Mouse (Mus musculus): ENCODE data around the gene Tiprl. TPM values are rescaled to one million over a fixed set of nuclear protein-coding genes. Genes with fewer than 3 reads are reported as not detected.

Tiprl gene
- polyA plus RNA-seq, 1 experiment from 2014 or later: 70.3 TPM

DNA sequence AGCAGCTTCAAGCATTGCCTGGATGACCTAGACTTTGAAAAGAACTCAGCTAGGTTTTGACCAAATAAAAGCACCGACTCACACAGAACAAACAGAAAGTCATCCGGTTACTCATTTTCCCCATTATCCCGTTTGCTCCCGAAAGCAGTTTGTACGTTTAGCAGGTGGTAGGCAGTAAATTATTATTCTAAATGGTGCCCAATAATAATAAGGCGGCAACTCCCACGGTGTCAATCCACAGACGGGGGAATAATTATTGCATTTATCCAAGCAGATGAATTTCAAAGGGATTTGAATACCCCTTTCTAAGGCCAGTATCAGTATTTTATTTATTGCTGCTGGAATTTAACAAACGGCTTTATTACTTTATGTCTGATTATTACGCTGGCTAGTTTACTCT, 43.9 kb upstream of the Tiprl start:
- TF ChIP-seq EP300 (IDR thresholded peaks at IDR 0.05): no peak
- no peak for TF ChIP-seq CTCF (IDR thresholded peaks at IDR 0.05)
- Histone ChIP-seq H3K9me3 (ENCODE audit: low read length) (no peaks in the 10 kb centered on the region), H3K27me3 (replicated peaks; ENCODE audit: insufficient read depth, low read length) (no peaks in the 10 kb centered on the region), H3K4me2 (replicated peaks; ENCODE audit: low read depth, low read length) (peak overlapping the region; percentile 95; the same call in 1 of the 2 replicates), H3K36me3 (ENCODE audit: insufficient read depth, low read length) (no peaks in the 10 kb centered on the region), H3K4me1 (ENCODE audit: insufficient read depth, low read depth, low read length) (peaks cover 8% of the 10 kb centered on the region; the same call in 1 of the 2 replicates), H3K9ac (replicated peaks; ENCODE audit: low read depth) (no peak overlapping the region), H3K27ac (ENCODE audit: low read length) (no peak overlapping the region), H3K4me3 (ENCODE audit: low read depth, low read length) (0 out of 2 replicates have a peak overlapping the region, but pooled peaks have one; percentile 56)
- no peak for DNase-seq (ENCODE audit: low spot score)
- no peak for ATAC-seq
- WGBS: 46% methylated on average over 10 of the region's 10 CpGs

DNA sequence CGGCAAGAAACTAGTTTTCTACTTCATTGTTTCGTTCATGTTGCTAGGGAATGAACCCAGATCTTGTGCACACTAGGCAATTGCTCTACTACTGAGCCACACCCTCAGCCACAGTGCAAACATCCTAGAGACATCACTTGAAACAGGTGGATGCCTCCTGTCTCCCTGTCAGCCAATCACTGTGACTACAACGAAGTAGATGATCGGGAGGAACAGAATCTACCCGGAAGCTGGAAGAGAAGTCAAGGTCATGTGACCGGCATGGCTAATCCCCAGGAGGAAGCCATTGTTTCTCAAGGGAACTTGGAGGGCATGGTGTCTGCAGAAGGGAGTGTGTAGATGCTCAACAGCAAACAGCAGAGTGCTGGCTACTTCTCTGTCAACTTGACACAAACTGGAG, 38.1 kb upstream of the Tiprl start:
- H3K9me3 ChIP-seq (ENCODE audit: low read length): no peaks in the 10 kb centered on the region
- no peak overlapping the region for H3K27ac ChIP-seq (ENCODE audit: low read length)
- ATAC-seq: no peak
- TF ChIP-seq CTCF (IDR thresholded peaks at IDR 0.05) (no peak), EP300 (IDR thresholded peaks at IDR 0.05) (no peak)
- no peak overlapping the region for H3K4me3 ChIP-seq (ENCODE audit: low read depth, low read length)
- 65% methylated on average over 6 of the region's 6 CpGs for WGBS
- no peak overlapping the region for H3K4me2 ChIP-seq (replicated peaks; ENCODE audit: low read depth, low read length)
- no peaks in the 10 kb centered on the region for H3K4me1 ChIP-seq (ENCODE audit: insufficient read depth, low read depth, low read length)
- H3K27me3 ChIP-seq (replicated peaks; ENCODE audit: insufficient read depth, low read length): no peaks in the 10 kb centered on the region
- no peak for DNase-seq (ENCODE audit: low spot score)
- no peaks in the 10 kb centered on the region for H3K36me3 ChIP-seq (ENCODE audit: insufficient read depth, low read length)
- no peak overlapping the region for H3K9ac ChIP-seq (replicated peaks; ENCODE audit: low read depth)

DNA sequence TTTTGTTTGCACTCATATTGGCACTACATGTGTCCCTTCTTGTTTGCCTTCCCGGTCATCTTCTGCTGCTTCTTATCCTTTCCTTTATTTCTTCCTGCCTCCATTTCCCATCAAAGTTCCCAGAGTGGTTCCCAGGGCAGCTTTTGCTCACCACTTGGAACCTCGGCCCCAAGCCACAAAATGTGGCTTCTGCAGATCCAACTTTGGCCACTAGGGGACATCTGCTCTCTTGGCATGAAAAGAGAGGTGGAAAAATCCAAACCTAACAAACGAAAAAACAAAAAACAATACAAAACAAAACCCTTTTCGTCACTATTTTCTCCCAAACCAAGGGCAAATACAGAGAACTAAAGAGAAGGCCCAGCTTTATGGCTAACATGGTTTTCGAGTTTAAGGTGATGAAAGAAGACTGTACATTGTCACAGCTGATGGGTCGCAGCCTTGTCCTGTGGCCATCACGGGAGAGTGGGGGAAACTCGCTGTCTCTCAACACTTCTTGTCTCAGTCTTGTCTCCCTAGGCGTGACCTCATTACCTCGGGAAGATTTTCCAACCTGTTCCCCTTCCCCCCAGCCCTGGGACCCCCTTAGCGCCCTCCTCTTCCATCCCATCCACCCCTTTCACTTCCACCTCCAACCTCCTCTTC, 15.4 kb upstream of the Tiprl start:
- no peak for ATAC-seq
- peak; percentile 69 for DNase-seq (ENCODE audit: low spot score)
- TF ChIP-seq CTCF (IDR thresholded peaks at IDR 0.05) (peak; percentile 88), EP300 (IDR thresholded peaks at IDR 0.05) (no peak)
- Histone ChIP-seq H3K4me2 (replicated peaks; ENCODE audit: low read depth, low read length) (0 out of 2 replicates have a peak overlapping the region, but pooled peaks have one; percentile 14), H3K27me3 (replicated peaks; ENCODE audit: insufficient read depth, low read length) (no peaks in the 10 kb centered on the region), H3K9me3 (ENCODE audit: low read length) (no peaks in the 10 kb centered on the region), H3K4me1 (ENCODE audit: insufficient read depth, low read depth, low read length) (no peaks in the 10 kb centered on the region; the same call in 1 of the 2 replicates), H3K27ac (ENCODE audit: low read length) (no peak overlapping the region), H3K9ac (replicated peaks; ENCODE audit: low read depth) (no peak overlapping the region), H3K36me3 (ENCODE audit: insufficient read depth, low read length) (no peaks in the 10 kb centered on the region), H3K4me3 (ENCODE audit: low read depth, low read length) (no peak overlapping the region)
- 46% methylated on average over 11 of the region's 11 CpGs for WGBS

DNA sequence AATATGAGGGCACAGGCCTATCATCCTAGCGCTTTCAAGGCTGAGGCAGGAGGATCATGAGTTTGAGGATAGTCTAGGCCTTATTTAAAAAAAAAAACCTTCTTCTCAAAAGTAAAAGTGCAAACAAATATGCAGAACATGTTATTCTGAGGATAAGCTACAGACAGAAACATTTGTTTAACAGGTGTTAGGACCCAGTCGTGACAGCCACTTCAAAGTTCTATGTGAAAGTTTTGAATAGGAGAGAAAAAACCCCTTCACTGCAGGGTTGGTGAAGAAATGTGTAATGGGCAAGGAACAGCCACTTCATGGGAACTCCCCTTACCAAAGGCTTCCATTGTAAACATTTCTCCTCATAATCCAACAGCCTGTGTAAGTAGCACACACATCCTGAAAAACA, 13.8 kb upstream of the Tiprl start:
- 75% methylated on average over 2 of the region's 2 CpGs for WGBS
- Histone ChIP-seq H3K4me1 (ENCODE audit: insufficient read depth, low read depth, low read length) (no peaks in the 10 kb centered on the region; the same call in 1 of the 2 replicates), H3K36me3 (ENCODE audit: insufficient read depth, low read length) (no peaks in the 10 kb centered on the region), H3K27ac (ENCODE audit: low read length) (no peak overlapping the region), H3K27me3 (replicated peaks; ENCODE audit: insufficient read depth, low read length) (no peaks in the 10 kb centered on the region), H3K4me2 (replicated peaks; ENCODE audit: low read depth, low read length) (no peak overlapping the region), H3K9me3 (ENCODE audit: low read length) (no peaks in the 10 kb centered on the region), H3K4me3 (ENCODE audit: low read depth, low read length) (no peak overlapping the region), H3K9ac (replicated peaks; ENCODE audit: low read depth) (no peak overlapping the region)
- ATAC-seq (no peak), DNase-seq (ENCODE audit: low spot score) (no peak)
- TF ChIP-seq EP300 (IDR thresholded peaks at IDR 0.05): no peak
- TF ChIP-seq CTCF (IDR thresholded peaks at IDR 0.05): no peak

DNA sequence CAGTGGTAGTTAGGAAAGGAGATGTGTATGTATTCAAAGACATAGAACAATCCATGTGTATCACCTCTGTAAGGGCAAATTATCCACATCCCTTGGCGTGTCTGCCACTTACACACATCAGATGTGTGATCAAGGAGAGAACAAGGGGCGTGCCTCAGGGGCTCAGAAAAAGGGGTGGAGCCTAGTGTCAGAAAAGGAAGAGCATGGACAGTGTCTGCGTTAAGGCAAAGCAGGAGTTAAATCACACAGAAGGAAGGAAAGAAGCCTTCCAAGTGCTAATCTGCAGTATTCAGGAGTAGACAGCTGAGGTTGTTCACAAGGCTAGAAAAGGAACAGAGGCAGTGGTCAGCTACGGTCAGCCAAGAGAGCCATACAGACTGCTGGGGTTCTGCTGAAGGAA, 12.0 kb upstream of the Tiprl start:
- Histone ChIP-seq H3K9me3 (ENCODE audit: low read length) (no peaks in the 10 kb centered on the region), H3K36me3 (ENCODE audit: insufficient read depth, low read length) (no peaks in the 10 kb centered on the region), H3K4me2 (replicated peaks; ENCODE audit: low read depth, low read length) (no peak overlapping the region), H3K9ac (replicated peaks; ENCODE audit: low read depth) (no peak overlapping the region), H3K27me3 (replicated peaks; ENCODE audit: insufficient read depth, low read length) (no peaks in the 10 kb centered on the region), H3K4me1 (ENCODE audit: insufficient read depth, low read depth, low read length) (no peaks in the 10 kb centered on the region; the same call in 1 of the 2 replicates), H3K27ac (ENCODE audit: low read length) (no peak overlapping the region), H3K4me3 (ENCODE audit: low read depth, low read length) (no peak overlapping the region)
- ATAC-seq (no peak), DNase-seq (ENCODE audit: low spot score) (no peak)
- TF ChIP-seq EP300 (IDR thresholded peaks at IDR 0.05): no peak
- no peak for TF ChIP-seq CTCF (IDR thresholded peaks at IDR 0.05)
- 51% methylated on average over 4 of the region's 4 CpGs for WGBS

DNA sequence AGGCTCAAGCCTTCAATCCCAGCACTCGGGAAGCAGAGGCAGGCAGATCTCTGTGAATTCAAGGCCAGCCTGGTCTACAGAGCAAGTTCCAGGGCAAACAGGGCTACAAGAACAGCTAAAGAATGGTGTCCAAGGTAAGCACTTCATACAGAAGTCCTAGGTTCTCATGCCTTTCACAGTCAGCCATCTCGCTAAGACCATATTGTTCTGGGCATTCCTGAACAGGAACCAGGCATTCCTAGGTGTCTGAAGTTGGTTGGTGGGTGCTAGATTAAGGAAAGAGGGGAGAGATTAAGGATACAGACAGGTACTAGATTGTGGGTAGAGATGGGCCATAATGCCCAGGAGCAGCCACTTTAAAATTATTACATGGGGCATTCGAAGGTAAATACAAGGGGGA, 11.0 kb upstream of the Tiprl start:
- H3K9me3 ChIP-seq (ENCODE audit: low read length): no peaks in the 10 kb centered on the region
- H3K9ac ChIP-seq (replicated peaks; ENCODE audit: low read depth): no peak overlapping the region
- H3K27me3 ChIP-seq (replicated peaks; ENCODE audit: insufficient read depth, low read length): no peaks in the 10 kb centered on the region
- H3K36me3 ChIP-seq (ENCODE audit: insufficient read depth, low read length): no peaks in the 10 kb centered on the region
- no peaks in the 10 kb centered on the region; the same call in 1 of the 2 replicates for H3K4me1 ChIP-seq (ENCODE audit: insufficient read depth, low read depth, low read length)
- 92% methylated on average over 3 of the region's 3 CpGs for WGBS
- no peak for TF ChIP-seq EP300 (IDR thresholded peaks at IDR 0.05)
- no peak for TF ChIP-seq CTCF (IDR thresholded peaks at IDR 0.05)
- no peak for DNase-seq (ENCODE audit: low spot score)
- H3K4me2 ChIP-seq (replicated peaks; ENCODE audit: low read depth, low read length): no peak overlapping the region
- no peak overlapping the region for H3K27ac ChIP-seq (ENCODE audit: low read length)
- no peak overlapping the region for H3K4me3 ChIP-seq (ENCODE audit: low read depth, low read length)
- no peak for ATAC-seq

All from lung, postnatal 0 days (tissue).